Mouse (Mus musculus) bone marrow macrophage, adult 2 months (primary cell): Measurements from ENCODE around the gene Prep.

ENCODE experiments used
- CTCF ChIP-seq: IDR thresholded peaks from 2 replicates; pipeline ENCODE4 v1.5.1; 2012; ENCODE audit warnings: low read depth, mild to moderate bottlenecking, low read length, moderate library complexity
- POLR2A ChIP-seq: IDR thresholded peaks from 2 replicates; pipeline ENCODE4 v1.6.1; 2012; ENCODE audit warnings: mild to moderate bottlenecking, low read depth, low read length, borderline replicate concordance

GRCm38 (mm10) chr10:45122476-45122875 lies 55.5 kb downstream of the Prep start:
- no peak for TF ChIP-seq CTCF
- TF ChIP-seq POLR2A: no peak
